Mouse (Mus musculus) lung, adult 18-20 months (tissue): ENCODE data around the gene Trank1.

ENCODE experiments used
- DNase-seq, 2 experiments: peaks; one replicate each; pipeline ENCODE4 v3.0.0; 2022; ENCODE audit warnings: mixed read lengths in 2 of 2

Trank1 gene

DNA sequence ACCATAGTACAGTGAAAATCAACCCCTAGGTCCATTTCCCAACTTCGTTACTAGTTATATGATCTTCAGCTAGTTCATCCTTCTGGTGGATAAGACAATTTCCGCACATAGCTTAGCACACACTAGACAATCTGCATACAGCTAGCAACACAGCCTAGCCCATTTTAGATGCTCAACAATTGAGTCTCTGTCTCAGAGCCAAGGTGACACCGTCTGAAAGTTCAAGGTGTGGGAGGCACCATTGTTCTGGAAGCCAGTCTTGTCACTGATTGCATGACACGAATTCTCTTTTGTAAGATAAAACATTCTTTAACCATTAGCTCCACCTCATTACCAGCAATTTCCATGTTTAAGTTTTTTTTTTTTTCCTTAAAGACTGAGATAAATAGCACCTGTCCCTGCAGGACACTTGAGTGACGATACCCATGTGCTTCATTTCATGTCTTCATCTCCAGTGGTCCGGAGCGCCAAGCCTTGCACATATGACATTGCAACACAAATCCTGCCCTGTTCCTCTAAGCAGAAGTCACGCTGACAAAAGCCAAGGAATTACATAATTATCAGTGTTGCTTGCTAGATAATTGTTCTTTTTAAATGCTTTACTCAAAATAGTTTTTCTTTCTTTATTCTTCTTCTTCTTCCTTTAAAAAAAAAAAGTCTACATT is 117.3 kb downstream of the Trank1 start:
- DNase-seq, result peak; percentile 20 to 42

DNA sequence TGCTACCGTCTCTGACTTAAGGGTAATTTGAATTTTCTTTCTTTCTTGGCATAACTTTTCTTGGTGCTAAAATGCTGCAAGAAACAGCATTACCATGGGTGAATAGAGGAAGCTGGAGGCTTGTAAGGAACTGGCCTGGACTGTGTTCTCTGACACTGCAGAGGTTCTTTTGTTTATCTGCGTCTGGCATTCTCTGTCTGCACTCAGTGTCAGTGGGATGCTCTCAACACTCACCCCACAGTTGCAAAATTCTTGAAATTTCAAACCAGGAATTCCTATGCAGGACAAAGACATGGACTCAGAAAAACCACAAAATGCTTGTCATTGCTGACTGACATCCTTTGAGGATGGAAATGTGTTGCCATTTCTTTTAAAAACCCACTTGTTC is 117.8 kb downstream of the Trank1 start:
- peak in 1 of 2 experiments; percentile 18 for DNase-seq

DNA sequence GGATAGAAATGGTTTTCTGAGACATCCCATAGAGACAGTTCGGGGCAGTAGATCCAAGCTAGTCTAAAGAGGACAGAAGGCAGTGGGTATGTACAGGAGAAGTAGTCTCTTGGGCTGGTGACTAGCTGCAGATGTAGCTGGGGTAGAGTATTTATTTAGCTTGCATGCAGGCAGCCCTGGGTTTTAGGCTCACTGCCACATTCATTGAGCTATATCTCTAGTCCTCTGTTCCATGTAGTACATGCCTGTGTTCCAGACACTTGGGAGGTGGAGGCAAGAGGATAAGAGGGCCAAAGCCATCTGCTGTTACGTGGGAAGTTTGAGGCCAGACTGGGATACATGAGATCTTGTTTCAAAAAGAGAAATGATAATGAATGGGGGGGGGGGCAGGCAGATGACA is 123.9 kb downstream of the Trank1 start:
- no peak for DNase-seq

DNA sequence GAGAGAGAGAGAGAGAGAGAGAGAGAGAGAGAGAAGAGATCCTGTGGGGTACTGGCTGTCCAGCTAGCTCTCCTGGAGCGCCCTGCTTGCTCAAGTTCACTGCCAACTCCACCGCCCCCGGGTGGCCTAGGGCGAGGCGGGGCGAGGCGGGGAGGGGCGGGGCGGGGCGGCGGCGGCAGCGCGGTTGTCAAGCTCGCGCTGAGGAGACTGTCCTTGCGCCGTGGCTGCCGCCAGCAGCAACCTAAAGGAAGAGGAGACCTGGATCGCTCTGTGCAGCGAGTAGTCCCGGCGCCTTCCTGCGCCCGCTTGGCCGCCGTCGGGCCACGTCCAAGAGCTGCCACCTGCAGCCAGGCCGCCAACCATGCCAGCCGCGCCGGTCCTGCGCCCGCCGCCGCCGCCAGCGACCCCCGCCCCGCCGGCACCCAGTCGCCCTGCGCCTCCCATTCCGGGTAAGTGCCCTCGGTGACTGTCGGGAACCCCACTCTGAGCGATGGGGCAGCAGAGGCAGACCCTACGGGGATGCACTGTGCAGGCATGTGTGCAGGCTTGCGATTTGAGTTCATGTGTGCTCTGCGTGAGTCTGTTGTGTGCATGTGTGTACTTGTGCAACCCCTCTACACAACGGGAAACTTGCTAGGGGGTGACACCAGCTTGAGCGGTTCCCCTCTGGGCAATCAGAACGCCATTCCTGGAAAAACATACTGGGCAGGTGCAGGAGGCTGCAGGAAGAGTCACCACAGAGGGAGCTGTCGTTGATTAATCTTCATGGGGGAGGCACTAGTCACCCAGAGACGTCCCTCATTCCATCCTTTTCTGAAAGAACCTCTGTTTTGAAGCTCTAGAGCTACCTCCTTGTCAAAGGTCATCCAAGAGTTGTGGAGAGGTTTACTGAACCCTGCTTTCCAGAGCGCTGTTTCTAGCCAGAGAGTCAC is 127.6 kb downstream of the Trank1 start, which contains the start of gene Dclk3:
Gene Dclk3 (plus strand): TSS at position 178 of the 932 bp plus-strand sequence.
- DNase-seq, result peak; percentile 7 to 27

GRCm38 (mm10) chr9:111439836-111440201 is 128.3 kb downstream of the Trank1 start:
- no peak for DNase-seq

- no peak for DNase-seq
Measured at GRCm38 (mm10) chr9:111440446-111440845, 128.9 kb downstream of the Trank1 start.

GRCm38 (mm10) chr9:111441151-111441550 is 129.6 kb downstream of the Trank1 start:
- DNase-seq, result no peak
